Mouse (Mus musculus): Measurements from ENCODE around the gene Myb.
"Not testable (repeated sequence)": the region's sequence is repeated elsewhere in the genome, so short reads cannot be mapped to it uniquely, and the experiment has no call there.

Gene Myb

GRCm38 (mm10) chr10:21168466-21168865 is 7.7 kb upstream of the Myb start:
- no peak for DNase-seq (ENCODE audit: low spot score)

- no peak for DNase-seq (ENCODE audit: low spot score)
Observed at GRCm38 (mm10) chr10:21167842-21168241, 7.1 kb upstream of the Myb start.

GRCm38 (mm10) chr10:21167165-21167564 is 6.4 kb upstream of the Myb start:
- no peak for DNase-seq (ENCODE audit: low spot score)

GRCm38 (mm10) chr10:21165411-21165810 is 4.6 kb upstream of the Myb start:
- no peak for DNase-seq (ENCODE audit: low spot score)

GRCm38 (mm10) chr10:21162124-21162523 is 1.3 kb upstream of the Myb start:
- DNase-seq (ENCODE audit: low spot score) = no peak

GRCm38 (mm10) chr10:21161359-21162094 is 743 bp upstream of the Myb start:
- DNase-seq (ENCODE audit: low spot score) = no peak

GRCm38 (mm10) chr10:21159697-21160394 is 938 bp downstream of the Myb start:
- peak; percentile 14 for DNase-seq (ENCODE audit: low spot score)

- DNase-seq (ENCODE audit: low spot score) = peak; percentile 27
Observed at GRCm38 (mm10) chr10:21158918-21159443, 1.8 kb downstream of the Myb start.

GRCm38 (mm10) chr10:21158111-21158917 is 2.5 kb downstream of the Myb start:
- peak; percentile 14 for DNase-seq (ENCODE audit: low spot score)

- no peak for DNase-seq (ENCODE audit: low spot score)
Observed at GRCm38 (mm10) chr10:21156953-21157499, 3.8 kb downstream of the Myb start.

- DNase-seq (ENCODE audit: low spot score) = no peak
Observed at GRCm38 (mm10) chr10:21156416-21156815, 4.4 kb downstream of the Myb start.

- no peak for DNase-seq (ENCODE audit: low spot score)
Observed at GRCm38 (mm10) chr10:21154927-21155326, 5.9 kb downstream of the Myb start.

- DNase-seq (ENCODE audit: low spot score) = no peak
Observed at GRCm38 (mm10) chr10:21153433-21153832, 7.4 kb downstream of the Myb start.

GRCm38 (mm10) chr10:21152812-21153211 is 8.0 kb downstream of the Myb start:
- DNase-seq (ENCODE audit: low spot score) = no peak

- no peak for DNase-seq (ENCODE audit: low spot score)
Observed at GRCm38 (mm10) chr10:21151320-21151719, 9.5 kb downstream of the Myb start.

GRCm38 (mm10) chr10:21149945-21150344 is 10.8 kb downstream of the Myb start:
- DNase-seq (ENCODE audit: low spot score) = not testable (repeated sequence)

GRCm38 (mm10) chr10:21146719-21147118 is 14.1 kb downstream of the Myb start:
- no peak for DNase-seq (ENCODE audit: low spot score)

GRCm38 (mm10) chr10:21146263-21146662 is 14.5 kb downstream of the Myb start:
- DNase-seq (ENCODE audit: low spot score) = no peak

GRCm38 (mm10) chr10:21144627-21145504 is 15.9 kb downstream of the Myb start:
- no peak for DNase-seq (ENCODE audit: low spot score)

- no peak for DNase-seq (ENCODE audit: low spot score)
Observed at GRCm38 (mm10) chr10:21135297-21135696, 25.5 kb downstream of the Myb start.

- no peak for DNase-seq (ENCODE audit: low spot score)
Observed at GRCm38 (mm10) chr10:21130901-21131493, 29.8 kb downstream of the Myb start.

Measured in ovary, postnatal 10 days (tissue).